Mouse (Mus musculus) embryo, embryonic 11.5 days (tissue): ENCODE results near the gene Cdk11b.
"Not testable (repeated sequence)": the region's sequence is repeated elsewhere in the genome, so short reads cannot be mapped to it uniquely, and the experiment has no call there.

Source experiments
- DNase-seq: peaks from one replicate; pipeline ENCODE4 v3.0.0-alpha.2; 2012; ENCODE audit warnings: low read depth, low spot score

Gene Cdk11b

DNA sequence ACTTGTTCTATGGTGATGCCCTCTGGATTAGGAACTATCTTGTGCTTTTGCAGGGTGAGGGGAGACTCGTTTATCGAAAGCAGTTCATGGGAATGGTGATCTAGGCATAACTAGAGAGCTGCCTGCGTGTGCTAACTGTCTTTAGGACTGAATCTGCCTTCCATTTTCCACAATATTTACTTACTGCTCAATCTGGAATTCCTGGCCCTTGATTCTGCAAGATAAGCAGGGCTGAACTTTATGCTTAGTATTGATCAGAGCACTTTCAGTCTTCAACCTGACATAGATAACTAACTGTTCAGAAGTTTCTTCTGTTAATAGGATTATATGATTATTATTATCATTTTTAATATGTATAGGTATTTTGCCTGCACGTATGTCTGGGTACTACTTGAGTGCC, 19.5 kb upstream of the Cdk11b start:
- DNase-seq, result no peak

DNA sequence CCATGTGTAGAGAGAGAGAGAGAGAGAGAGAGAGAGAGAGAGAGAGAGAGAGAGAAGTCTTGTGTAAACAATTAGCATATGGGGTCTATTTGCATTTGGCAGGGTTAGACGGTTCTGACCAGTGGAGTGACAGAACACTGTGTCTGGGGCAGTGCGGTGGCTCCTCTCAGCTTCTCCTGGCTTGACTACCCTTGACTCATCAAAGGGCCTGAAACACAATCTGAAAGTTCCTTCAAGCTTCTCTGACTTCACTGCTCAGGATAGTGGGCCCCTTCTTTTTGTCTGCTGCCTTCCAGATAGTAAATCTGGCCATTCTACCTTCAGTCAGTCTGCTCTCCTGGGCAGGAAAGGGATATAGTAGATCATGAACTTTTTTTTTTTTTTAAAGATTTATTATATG, 17.8 kb upstream of the Cdk11b start:
- no peak for DNase-seq

DNA sequence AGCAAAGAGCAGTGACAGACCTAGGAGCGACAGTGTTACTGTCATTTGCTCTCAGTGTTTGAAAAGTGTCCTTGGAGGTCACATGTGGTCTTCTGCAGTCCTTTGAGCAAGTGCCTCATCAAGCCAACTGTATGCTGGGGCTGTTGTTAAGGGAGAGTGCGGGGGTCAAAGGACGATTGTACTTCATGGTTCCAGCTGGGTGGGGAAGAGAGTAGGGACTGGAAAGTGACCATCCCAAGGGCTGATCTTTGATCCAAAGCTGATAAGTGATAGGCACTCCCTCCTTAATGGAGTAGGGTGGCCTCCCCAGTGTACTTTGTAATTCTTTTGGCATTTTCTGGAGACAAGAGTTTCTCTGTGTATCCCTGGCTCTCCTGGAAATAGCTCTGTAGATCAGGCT, 12.8 kb upstream of the Cdk11b start:
- no peak for DNase-seq

DNA sequence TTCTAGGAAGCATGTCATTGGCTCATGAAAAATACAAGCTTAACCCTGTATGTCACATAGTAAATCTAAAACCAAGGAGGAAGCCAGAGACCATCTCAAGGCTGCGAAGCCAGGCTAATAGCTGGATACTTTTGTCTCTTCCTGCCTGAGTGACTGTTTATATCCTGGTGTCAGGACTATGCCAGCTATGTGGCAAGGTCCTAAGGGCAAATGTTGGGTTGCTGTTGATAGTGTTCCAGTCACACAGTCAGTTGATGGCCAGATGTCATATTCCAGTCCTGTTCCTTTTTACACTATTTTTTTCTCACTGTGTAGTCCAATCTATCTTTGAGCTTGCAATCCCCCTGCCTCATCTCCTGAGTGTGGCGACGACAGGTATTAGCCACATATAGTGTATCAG, 11.4 kb upstream of the Cdk11b start:
- DNase-seq, result no peak

DNA sequence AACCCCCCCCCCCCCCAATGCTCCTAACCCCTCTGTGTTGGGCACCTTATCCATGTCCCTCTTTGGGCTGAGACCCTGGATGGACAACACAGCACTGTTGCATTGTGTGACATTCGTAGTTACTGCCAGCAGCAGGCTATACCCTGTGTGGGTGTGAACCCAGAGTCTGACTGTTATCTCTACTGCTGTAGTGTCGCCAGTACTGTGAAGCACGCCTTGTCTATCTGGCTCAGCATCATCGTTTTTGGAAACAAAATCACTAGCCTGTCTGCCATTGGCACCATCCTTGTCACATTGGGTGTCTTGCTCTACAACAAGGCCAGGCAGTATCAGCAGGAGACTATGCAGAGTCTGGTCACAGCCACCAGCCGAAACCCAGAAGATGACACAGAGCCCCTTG, 6.3 kb upstream of the Cdk11b start:
- no peak for DNase-seq

DNA sequence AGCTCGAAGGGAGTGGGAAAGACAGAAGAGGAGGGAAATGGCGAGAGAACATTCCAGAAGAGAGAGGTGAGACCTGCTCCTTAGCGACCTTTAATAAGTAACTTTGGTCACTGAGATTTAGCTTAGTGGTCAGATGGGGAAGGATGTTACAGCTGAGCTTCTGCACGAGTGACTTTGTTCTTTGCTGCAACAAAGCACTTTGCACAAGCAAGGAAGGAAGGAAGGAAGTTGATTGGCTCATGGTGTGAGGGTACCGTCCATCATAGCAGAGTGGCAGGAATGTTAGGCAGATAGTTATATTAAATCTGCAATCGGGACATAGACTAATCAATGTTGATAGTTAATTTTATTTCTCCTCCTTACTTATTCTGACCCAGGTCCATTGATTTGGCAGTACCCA, 5.6 kb downstream of the Cdk11b start:
- no peak for DNase-seq

DNA sequence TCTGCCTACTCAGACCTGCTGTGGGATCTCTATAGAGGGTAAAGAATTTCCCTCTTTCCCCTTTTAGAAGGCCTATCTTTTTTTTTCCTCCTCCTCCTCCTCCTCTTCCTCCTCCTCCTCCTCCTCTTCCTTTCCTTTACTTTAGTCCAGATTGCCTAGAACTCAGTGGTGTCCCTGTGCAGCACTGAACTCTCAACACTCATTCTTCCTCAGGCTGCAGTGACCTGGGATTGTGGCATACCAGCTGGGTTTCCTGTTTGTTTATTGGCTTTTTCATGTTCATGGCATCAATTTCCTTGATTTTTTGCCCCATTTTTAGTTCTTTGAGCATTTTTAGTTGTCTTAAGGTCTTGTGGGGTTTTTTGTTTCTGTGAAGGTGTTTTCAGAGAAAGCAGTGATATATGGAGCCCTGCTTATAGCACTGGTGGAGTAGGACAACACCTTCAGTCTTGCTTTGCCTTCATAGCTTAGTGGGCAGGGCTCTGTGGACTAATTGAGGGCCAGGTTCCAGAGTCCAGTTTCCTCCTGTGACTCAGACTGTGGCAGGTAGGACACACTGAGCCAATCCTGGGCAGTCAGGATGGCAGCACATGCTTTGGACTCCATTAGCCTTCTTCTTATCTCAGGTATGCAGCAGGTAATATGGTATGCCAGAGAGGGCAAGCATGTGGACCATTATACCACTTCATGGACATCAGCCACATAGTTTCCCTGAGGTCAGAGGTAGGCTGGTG, 11.3 kb downstream of the Cdk11b start:
- DNase-seq, result no peak

DNA sequence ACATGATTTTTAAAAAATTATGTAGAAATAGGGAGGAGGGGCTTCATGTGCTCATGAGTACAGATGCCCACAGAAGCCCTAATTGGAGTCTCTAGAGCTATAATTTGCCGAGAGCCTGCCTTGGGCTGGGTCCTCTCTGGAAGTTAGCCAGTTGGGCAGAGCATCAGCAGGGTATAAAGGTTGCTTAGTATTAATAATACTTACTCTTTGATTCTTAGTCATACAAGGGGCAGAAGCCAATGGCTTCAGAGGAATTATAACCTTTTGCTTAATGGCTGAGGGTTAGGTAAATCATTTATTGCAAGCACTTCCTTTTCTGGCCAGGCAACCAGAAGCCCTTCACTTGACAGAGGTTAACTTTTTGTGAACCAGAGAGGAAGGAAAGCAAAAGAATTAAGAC, 18.9 kb downstream of the Cdk11b start:
- no peak for DNase-seq

DNA sequence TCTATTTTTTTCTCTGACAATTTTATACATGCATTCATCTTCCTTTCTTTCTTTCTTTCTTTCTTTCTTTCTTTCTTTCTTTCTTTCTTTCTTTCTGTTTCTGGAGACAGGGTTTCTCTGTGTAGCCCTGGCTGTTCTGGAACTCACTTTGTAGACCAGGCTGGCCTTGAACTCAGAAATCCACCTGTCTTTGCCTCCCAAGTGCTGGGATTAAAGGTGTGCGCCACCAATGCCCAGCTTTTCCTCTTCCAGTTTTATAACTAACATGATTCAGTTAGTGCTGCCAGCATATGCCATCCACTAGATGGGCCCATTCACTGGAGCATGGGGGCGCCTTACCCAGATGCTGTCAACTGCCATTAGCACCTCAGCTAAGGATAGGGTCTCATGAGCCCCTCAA, 20.7 kb downstream of the Cdk11b start, which contains the start of gene Gm10563:
Gm10563 (minus strand) TSS at position 101 of the 400 bp plus-strand sequence.
- not testable (repeated sequence) for DNase-seq

DNA sequence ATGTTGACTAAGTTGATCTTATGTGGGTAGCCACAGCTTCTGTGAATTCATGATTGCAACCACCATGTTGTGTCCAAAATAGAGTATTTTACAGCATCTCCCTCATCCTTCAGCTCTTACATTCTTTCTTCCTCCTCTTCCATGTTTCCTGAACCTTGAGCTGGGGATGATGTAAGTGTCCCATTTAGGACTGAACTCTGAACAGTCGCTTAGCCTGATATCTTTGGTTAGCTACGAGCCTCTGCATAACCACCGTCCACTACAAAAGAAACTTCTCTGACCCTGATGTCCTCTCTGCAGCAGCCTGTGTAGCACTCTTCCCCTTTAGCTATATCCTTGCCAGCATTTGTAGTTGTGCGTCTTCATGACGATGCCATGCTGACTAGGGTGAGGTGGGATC, 21.1 kb downstream of the Cdk11b start:
- no peak for DNase-seq

DNA sequence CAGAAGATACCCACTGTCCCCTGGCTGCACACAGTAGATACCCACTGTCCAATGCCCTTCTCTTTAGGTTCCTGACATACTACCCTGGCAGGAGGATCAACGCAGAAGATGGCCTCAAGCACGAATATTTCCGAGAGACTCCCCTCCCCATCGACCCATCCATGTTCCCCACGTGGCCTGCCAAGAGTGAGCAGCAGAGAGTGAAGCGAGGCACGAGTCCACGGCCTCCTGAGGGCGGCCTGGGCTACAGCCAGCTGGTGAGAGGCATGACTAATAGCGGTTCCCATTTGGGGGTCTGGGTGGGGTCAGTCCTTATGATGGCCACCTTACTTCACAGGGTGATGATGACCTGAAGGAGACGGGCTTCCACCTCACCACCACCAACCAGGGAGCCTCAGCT, 24.7 kb downstream of the Cdk11b start:
- DNase-seq, result no peak

DNA sequence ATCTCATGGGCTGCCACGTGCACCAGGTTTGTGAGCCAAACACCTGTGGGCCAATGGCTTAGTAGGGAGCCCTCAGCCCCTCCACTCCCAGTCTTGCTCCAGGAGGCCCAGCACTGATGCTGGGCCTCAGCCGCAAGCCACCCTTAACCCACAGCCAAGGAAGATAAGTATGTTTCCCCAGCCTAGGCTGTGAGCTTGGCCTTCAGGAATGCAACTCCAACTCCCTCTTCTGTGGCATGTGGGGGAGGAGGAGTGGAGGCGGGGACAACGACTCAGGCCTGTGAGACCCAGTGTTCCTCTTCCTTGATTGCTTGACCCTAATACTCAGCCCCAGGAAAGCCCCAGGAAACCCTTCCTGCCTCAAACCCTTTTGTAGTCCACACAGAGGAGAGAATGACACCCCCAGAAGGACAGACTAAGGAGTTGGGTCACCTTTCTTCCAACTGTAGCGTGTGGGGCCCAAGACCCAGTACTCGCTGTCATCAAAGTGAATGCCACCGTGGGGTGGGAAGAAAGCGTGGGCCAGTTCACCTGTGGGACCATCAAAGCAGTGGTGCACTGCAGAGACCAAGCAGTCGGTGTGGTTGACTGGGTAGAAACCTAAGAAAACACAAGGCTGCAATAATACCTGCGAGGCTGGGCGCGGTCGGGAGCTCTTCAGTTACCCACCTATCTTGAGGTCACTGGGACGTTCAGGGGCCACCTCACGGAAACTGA, 27.1 kb downstream of the Cdk11b start:
- DNase-seq, result no peak

DNA sequence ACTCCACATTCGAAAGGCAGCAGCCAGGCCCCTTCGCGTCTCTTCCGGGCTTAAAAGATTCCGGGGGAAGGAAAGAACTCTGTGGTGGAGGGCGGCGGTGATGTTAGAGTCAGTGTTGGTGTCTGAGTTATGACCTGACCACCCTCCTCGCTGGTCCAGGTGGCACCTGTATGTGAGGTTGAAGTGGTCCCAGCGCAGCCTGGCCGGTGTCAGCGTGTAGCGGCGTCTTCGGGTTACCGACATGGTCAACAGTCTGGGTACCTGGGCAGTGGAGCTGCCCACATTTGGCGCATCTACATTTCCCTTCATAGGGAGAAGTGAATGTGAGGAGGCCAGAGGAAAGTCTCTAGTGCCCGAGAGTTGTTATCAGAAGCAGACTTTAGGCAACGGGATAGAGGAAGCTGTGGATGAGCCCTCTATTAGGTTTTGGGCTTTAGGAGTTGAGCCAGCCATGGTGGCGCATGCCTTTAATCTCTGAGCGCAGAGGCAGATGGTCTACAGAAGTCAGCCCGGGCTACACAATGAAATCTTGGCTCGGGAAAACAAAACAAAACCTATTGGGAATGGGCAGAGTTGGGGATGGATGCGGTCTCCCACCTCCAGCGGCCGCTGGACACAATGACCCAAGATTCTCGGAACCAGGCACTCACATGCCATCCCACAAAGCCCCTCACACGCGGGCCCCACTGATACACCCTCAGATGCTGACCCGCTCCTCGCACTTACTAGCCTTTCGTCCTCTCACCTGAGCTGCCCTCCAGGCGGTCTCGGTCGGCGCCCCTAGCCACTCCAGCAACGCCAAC, 27.8 kb downstream of the Cdk11b start:
- no peak for DNase-seq

DNA sequence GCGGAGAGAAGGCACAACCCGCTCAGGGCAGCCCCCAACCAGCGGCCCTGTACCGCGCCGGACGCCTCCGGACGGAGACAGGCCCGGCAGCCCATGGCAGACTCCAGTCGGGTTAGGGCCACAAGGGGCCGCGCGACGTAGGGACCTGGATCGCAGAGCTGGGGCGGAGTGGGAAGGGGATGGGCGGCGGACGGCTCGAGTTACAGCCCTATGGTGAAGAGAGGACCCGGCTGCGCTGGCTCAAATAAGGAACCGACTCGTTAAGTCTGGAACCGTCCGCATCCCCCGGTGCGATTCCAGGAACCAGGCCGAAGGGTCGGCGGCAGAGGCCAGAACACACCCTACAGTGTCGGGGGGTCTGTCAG, 28.4 kb downstream of the Cdk11b start, which contains the start of gene Mmp23:
Mmp23 (minus strand) TSS at position 299 of the 365 bp plus-strand sequence.
- DNase-seq, result no peak

DNA sequence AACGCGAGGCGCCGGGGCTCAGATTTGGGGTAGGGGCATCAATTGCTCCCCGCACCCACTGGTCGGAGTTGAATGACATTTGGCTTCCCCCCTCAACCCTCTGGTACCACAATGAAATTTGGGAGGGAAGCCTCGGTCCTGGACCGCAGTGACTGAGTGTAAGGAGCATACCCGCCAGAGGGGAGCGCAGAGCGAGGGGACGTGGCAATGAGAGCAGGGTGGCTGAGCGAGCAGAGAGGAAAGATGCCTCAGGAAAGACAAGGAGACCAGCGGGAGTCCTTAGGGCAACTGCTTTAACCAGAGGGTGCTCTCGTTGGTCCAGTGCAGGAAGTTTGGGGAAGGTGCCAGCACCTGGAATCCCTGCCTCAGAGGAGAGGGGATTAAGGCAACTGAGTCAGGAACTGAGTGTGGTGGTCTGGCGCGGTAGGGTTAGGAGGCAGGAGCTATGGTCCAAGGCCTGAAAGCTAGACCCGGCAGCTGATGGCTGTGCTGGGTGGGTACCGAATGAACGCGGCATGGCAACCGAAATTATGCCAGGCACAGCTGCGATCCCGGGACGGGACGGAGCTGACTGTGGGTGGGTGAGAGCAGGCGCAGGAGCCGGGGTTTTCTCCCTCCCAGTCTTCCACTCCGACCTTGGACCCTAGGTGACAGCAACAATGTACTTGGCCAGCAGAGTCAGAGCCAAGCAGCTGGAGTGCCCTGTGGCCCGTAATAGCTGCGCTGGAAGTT, 29.0 kb downstream of the Cdk11b start:
- no peak for DNase-seq

DNA sequence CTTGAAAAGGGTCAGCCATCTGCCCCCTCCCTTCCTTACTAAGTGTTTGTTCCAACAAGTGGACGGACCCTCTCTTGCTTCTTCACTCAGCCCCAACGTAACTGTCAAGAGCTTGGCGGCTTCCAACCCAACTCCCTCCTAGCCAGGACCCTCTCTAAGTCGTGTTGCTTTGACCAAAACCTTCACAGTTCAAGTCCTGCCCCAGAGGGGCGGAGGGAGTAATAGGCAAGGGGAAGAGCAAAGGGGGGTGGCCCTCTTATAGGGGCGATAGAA, 29.5 kb downstream of the Cdk11b start:
- DNase-seq, result no peak

DNA sequence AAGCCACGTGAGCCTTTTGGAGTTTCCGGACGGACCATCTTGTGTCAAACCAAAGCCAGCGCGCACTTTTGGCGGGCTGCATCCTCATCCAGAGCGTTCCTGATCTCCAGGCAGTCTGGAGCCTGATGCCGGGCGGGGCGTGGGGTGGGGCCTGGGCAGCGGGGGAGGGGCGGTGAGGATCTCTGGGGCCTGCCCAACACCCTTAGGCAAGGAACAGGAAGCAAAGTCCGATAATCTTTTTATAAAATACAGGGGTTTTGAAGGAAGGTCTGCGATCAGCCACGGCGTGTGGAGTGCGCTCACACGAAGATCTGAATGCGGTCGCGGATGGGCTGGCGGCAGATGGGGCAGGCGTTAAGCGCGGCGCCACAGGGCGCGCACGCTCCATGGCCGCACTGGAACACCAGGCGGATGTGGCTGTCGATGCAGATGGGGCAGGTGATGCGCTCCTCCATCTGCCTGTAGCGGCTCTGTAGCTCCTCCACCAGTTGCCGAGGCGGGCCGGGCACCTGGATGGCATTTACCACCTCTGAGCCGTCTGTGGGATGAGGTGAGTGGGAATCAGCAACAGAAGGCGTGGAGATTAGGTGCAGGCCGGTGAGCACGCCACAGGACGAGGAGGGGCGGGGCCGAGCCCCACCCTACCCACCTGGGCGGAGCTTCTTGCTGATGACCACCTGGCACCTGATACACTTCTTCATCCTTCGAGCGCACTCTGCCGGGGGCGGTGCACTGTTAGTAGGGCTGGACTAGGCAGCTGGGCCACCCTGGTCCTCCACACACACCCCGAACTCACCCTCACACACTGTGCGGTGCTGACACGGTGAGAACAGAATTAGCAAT, 30.0 kb downstream of the Cdk11b start:
- DNase-seq, result no peak

DNA sequence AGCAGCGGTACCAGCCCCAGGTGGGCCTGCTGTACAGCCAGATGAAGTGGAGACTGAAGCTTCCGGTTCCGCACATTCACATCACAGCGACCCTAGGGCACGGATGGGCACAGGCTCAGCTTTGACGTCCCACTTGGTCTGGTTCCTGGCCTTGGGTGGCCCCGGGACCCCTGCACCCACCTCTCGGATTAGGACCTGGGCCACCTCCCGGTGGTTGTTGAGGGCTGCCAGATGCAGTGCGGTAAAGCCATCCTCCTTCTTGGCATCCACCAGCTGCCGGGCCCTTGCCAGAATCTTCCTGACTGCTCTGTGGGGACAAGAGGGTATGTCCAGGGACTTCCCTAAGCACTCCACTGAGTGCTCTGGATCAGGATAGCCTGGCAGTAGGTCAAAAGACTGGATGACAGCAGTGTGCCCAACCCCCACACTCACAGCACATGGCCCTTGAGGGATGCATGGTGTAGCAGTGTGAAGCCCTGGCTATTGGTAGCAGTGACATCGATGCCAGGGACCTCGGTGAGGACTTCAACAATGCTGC, 31.6 kb downstream of the Cdk11b start:
- no peak for DNase-seq

DNA sequence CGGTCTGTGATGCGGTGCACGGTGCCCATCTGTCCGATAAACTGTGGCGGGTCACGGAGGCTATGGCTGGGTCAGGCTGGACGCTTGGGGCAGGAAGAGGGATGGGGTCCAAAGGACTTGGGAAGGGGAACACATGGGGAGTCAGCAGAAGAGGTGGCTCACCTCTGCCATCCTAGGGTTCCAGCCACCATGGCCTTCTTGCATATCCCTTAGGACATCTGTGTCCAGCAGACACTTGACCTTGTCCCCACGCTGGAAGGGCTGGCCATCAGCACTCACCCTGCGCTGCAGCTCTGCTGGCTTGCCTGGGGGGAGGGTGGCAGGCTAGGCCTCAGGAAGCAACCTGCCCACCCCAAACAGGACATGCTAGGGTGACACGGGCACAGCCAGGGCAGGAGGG, 34.3 kb downstream of the Cdk11b start:
- DNase-seq, result no peak

DNA sequence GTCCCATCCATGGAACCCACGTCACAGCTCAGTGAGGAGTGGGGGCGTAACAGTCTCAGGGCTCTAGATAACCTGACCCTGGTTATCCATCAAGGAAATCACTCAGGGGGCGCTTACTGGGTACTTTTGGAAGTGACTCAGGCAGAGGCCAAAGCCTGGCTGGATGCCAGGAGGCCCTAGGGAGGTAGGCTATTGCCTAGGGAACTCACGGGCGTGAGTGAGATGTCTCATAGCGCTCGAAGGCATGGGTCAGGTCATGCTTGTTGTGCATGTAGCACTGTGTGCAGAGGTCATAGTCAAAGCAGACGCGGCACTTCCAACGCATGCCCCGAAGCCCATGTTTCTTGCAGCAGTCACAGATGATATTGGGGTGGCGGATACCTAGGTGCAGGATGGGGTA, 36.0 kb downstream of the Cdk11b start:
- no peak for DNase-seq

DNA sequence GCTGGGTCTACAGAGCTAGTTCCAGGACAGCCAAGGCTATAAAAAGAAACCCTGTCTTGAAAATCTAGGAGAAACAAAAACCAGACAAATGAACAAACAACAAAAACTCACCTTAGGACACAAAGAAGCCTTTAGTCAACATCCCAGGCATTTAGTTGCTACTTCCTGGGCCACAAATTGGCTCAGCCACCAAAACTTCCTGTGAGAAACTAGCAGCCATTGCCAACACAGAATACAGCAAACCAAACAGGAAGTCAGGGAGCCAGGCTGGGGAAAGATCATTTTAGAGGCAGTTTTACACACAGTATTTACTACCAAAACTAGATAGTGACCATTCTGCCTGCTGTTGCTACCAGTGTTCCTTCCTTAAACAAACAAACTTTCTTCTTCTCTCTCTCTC, 42.2 kb downstream of the Cdk11b start:
- DNase-seq, result no peak
